Mouse (Mus musculus): Measurements from ENCODE around the gene Ybx2. TPM values are rescaled to one million over a fixed set of nuclear protein-coding genes. Genes with fewer than 3 reads are reported as not detected.
"Not testable (repeated sequence)": the region's sequence is repeated elsewhere in the genome, so short reads cannot be mapped to it uniquely, and the experiment has no call there.

Ybx2 gene
- polyA plus RNA-seq, 1 experiment from 2014 or later: 9.3 TPM

DNA sequence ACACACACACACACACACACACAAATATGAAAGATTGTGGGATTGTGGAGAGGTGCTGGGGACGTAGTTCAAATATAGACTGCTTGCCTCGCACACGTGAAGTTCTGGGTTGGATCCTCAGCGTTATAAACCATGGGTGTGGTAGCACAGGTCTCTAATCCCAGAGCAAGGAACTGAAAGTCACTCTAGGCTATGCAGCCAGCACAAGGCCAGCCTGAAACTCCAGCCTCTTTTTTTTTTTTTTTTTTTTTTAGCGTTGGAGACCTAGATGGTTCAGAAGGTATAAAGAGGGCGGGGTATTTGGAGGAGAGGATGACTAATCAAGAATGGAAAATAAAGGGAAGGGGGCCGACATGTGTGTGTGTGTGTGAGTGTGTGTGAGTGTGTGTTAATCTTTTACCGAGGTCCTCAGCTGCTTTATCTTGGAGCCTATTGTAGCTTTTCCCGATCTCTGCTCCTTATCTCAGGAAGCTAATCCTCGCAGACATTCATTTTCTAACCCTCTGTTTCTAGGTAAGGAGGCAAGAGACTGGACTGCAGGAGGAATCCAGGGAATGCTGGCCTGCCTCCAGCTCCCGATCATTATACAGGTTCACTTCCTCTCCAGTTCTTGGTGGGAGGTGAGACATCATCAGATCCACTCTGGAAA, 17.8 kb downstream of the Ybx2 start:
- WGBS: 65% methylated on average over 11 of the region's 11 CpGs
- Histone ChIP-seq H3K27ac (no peak overlapping the region), H3K27me3 (peaks cover 13% of the 10 kb centered on the region; the same call in 1 of the 2 replicates), H3K9ac (no peak overlapping the region), H3K4me2 (replicated peaks) (no peak overlapping the region), H3K9me3 (no peaks in the 10 kb centered on the region), H3K4me1 (peaks cover 4% of the 10 kb centered on the region; the same call in 1 of the 2 replicates), H3K36me3 (no peaks in the 10 kb centered on the region), H3K4me3 (no peak overlapping the region)
- ATAC-seq (ENCODE audit: low FRiP score, low read depth): no peak

DNA sequence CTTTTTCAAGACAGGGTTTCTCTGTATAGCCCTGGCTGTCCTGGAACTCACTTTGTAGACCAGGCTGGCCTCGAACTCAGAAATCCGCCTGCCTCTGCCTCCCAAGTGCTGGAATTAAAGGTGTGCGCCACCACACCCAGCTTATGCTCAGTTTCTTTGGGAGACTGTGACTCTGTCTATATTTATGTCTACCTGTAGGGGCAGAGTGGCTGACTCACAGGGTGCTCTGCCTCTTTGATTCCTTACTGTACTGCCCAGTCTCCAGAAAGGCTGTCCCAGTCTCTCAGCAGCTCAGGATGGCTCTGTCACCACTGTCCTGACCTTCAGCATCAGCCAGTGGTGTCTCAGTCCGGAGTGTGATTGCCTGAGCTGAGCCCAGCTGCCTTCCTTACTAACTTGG, 20.0 kb downstream of the Ybx2 start:
- H3K9ac ChIP-seq; H3K4me1 ChIP-seq; H3K36me3 ChIP-seq; H3K4me3 ChIP-seq; H3K9me3 ChIP-seq; H3K27ac ChIP-seq; ATAC-seq (ENCODE audit: low FRiP score, low read depth); H3K4me2 ChIP-seq (replicated peaks): not testable (repeated sequence)
- 79% methylated on average over 4 of the region's 4 CpGs for WGBS
- H3K27me3 ChIP-seq: peaks cover 26% of the 10 kb centered on the region

DNA sequence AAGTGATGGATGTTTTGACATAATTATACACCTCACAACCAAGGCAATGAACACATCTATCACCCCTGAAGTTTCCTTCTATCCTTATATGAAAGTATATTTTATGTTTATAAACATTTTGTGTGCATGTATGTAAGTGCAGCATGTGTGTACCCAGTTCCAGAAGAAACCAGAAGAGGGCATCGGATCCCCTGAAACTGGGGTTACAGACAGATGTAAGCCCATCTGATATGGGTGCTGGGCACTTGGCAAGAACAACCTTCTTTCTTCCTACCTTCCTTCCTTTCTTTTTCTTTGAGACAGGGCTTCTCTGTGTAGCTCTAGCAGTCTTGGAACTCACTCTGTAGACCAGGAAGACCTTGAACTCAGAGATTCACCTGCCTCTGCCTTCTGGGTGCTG, 20.6 kb downstream of the Ybx2 start:
- Histone ChIP-seq H3K36me3 (no peaks in the 10 kb centered on the region), H3K9ac (no peak overlapping the region), H3K4me2 (replicated peaks) (no peak overlapping the region), H3K9me3 (no peaks in the 10 kb centered on the region), H3K4me3 (no peak overlapping the region), H3K27ac (no peak overlapping the region), H3K27me3 (peaks cover 27% of the 10 kb centered on the region), H3K4me1 (no peaks in the 10 kb centered on the region)
- WGBS: 79% methylated on average over 1 of the region's 1 CpGs
- no peak for ATAC-seq (ENCODE audit: low FRiP score, low read depth)

DNA sequence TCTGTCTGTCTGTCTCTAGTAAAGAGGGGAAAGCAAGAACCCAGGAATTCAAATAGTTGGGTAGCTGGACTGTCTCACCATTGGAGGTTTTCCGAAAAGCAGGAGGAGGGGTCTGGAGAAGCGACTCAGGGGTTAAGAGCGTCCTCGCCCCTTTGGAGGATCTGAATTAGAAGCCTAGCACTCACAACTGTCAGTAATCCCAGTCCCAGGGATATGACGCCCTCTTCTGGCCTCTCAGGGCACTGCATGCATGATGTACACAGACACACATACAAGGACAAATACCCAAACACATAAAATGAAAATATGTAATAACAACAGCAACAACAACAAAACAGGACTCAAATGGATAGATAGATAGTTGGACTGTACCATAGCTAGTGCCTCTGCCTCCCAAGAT, 25.0 kb downstream of the Ybx2 start:
- H3K27ac ChIP-seq: no peak overlapping the region
- H3K4me1 ChIP-seq: peaks cover 6% of the 10 kb centered on the region; the same call in 1 of the 2 replicates
- no peaks in the 10 kb centered on the region for H3K36me3 ChIP-seq
- no peak for ATAC-seq (ENCODE audit: low FRiP score, low read depth)
- peaks cover 62% of the 10 kb centered on the region for H3K27me3 ChIP-seq
- H3K4me2 ChIP-seq (replicated peaks): no peak overlapping the region
- no peak overlapping the region for H3K9ac ChIP-seq
- 30% methylated on average over 5 of the region's 5 CpGs for WGBS
- no peak overlapping the region for H3K4me3 ChIP-seq
- H3K9me3 ChIP-seq: no peaks in the 10 kb centered on the region

DNA sequence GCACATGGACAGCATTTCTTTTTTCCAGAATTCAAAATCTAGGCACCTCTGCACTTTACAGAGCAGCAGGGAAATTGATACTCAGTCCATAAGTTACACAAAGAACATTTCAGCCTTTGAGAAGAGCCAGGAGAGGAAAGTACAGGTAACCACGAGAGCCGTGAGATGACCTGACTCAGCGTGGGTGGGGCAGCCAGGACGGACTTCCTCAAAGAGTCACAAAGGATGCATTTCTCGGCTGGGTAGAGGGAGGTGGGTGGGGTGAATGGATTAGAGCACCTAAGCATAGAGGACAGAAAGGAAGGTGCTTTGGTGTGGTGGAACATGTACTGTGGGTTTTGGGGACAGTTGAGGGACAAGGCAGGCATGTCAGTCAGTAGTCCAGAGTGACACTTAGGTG, 26.2 kb downstream of the Ybx2 start:
- Histone ChIP-seq H3K4me3 (0 out of 2 replicates have a peak overlapping the region, but pooled peaks have one; percentile 1), H3K27me3 (peaks cover 75% of the 10 kb centered on the region), H3K9me3 (no peaks in the 10 kb centered on the region), H3K27ac (no peak overlapping the region), H3K4me1 (peaks cover 18% of the 10 kb centered on the region), H3K4me2 (replicated peaks) (no peak overlapping the region), H3K36me3 (no peaks in the 10 kb centered on the region), H3K9ac (no peak overlapping the region)
- 48% methylated on average over 5 of the region's 5 CpGs for WGBS
- no peak for ATAC-seq (ENCODE audit: low FRiP score, low read depth)

DNA sequence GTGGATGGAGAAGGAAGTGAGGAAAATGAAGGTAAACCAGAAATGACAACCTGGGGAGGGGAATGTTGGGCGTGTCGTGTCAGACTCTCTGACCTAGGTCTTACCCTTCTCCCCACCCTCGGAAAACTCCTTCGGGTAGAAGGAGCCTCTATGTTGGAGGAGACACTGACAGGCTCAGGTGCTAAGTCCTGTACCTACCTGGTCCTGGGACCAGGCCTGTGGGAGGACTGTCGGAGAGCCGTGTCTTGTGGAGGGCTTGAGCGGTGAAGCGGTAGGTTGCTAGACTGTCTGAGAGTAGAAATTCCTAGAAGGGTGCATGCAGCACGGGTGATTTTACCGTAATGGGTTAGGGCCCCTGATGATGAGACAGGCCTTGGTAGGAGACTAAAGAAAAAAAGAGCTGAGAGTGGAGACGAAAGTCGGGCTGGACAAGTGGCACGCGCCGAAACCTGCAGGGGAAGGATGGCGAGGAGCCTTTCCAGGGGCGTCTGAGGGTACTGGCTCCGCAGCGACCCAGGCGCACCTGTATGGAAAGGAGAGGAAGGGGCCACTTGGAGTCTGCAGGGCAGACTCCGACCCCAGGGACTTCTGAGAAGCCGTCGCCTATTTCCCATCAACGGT, 29.2 kb downstream of the Ybx2 start, which contains the start of gene Cldn7:
Gene Cldn7, plus strand, starts transcription at position 130 of the 621 bp plus-strand sequence.
- H3K27ac ChIP-seq: no peak within 1 kb of the TSS
- H3K4me2 ChIP-seq (replicated peaks): peak within 1 kb of the TSS; percentile 71
- ATAC-seq (ENCODE audit: low FRiP score, low read depth): no peak
- peaks cover 23% of the 10 kb centered on the region for H3K36me3 ChIP-seq
- H3K4me1 ChIP-seq: peaks cover 20% of the 10 kb centered on the region
- no peak within 1 kb of the TSS for H3K9ac ChIP-seq
- H3K4me3 ChIP-seq: peak within 1 kb of the TSS; percentile 46
- no peaks in the 10 kb centered on the region for H3K9me3 ChIP-seq
- H3K27me3 ChIP-seq: peaks cover 88% of the 10 kb centered on the region
- 13% methylated on average over 24 of the region's 24 CpGs for WGBS

DNA sequence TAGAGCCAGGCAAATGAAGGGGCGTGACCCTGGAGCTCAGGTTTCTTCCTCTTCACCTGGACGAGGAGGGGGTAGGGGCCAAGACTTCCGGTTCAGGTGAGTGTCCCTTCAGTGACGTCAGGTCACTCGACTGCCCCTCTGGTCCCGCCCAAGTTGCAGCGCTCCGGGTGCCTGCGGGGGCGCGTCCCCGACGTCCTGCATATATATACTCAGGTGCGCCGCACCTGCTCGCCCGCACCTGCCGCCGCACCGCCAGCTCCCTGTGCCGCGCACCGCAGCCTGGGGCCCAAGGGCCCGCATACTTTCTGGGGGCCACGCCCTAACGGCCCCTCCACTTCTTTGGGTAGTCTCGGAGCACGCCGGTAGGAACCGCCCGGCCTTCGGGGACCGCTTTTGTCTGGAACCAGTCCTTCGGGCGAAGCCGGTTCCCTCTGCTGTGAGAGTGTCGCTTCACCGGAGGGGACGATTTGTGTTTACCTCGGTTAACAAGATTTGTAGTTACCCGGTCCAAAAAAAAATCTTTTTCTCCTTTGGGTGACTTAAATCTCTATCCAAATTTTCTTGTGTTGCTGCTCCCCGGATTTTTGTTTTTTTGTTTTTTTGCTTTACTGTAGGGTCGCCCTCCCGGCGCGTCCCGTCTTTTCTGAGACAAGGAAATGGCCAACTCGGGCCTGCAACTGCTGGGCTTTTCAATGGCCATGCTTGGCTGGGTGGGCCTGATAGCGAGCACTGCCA, 29.8 kb downstream of the Ybx2 start:
- H3K27ac ChIP-seq: no peak overlapping the region
- peaks cover 84% of the 10 kb centered on the region for H3K27me3 ChIP-seq
- WGBS: 2% methylated on average over 49 of the region's 49 CpGs
- peak overlapping the region; percentile 71 for H3K4me2 ChIP-seq (replicated peaks)
- ATAC-seq (ENCODE audit: low FRiP score, low read depth): no peak
- peak overlapping the region; percentile 46 for H3K4me3 ChIP-seq
- H3K9ac ChIP-seq: no peak overlapping the region
- H3K36me3 ChIP-seq: peaks cover 30% of the 10 kb centered on the region
- H3K9me3 ChIP-seq: no peaks in the 10 kb centered on the region
- peaks cover 20% of the 10 kb centered on the region for H3K4me1 ChIP-seq

DNA sequence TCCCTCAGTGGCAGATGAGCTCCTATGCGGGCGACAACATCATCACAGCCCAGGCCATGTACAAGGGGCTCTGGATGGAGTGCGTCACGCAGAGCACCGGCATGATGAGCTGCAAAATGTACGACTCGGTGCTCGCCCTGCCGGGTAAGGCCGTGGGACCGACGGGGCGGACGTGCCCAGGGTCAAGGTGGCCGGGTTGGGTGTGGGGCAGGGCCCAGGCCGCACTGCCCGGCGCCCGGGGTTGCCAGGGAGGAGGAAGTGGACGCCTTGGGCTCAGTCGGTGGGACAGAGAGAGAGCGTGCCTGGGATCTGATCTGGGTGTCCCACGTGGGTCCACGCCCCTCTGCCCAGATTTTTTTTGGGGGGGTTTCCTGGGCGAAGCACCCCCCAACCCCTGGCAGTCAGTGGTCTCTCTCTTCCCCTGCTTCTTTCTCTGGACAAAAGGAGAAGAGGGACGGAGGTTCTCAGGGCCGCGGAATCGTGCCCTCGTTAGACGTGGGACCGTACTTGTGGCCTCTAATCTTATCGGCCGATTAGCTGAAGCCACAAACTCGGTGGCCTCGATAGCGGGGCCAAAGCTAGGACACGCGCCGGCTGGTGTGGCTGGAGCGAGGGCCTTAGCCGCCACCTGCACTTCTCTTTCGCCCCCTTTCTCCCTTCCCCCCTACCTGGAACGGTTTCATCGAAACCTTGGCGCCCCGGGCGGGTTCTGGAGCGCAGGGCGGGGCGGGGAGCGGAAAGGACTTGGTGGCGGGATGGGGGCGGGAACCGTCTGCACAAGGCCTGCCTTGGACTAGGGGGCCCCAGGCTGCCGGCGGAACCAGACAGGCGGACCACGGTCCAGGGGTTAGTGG, 30.6 kb downstream of the Ybx2 start:
- Histone ChIP-seq H3K9ac (peak overlapping the region; percentile 65), H3K4me1 (peaks cover 20% of the 10 kb centered on the region), H3K27ac (no peak overlapping the region), H3K4me2 (replicated peaks) (peak overlapping the region; percentile 71), H3K36me3 (peaks cover 34% of the 10 kb centered on the region), H3K27me3 (peaks cover 76% of the 10 kb centered on the region), H3K4me3 (peak overlapping the region; percentile 46), H3K9me3 (no peaks in the 10 kb centered on the region)
- WGBS: 2% methylated on average over 58 of the region's 59 CpGs
- ATAC-seq (ENCODE audit: low FRiP score, low read depth): peak; percentile 51; the same call in 1 of the 2 replicates

DNA sequence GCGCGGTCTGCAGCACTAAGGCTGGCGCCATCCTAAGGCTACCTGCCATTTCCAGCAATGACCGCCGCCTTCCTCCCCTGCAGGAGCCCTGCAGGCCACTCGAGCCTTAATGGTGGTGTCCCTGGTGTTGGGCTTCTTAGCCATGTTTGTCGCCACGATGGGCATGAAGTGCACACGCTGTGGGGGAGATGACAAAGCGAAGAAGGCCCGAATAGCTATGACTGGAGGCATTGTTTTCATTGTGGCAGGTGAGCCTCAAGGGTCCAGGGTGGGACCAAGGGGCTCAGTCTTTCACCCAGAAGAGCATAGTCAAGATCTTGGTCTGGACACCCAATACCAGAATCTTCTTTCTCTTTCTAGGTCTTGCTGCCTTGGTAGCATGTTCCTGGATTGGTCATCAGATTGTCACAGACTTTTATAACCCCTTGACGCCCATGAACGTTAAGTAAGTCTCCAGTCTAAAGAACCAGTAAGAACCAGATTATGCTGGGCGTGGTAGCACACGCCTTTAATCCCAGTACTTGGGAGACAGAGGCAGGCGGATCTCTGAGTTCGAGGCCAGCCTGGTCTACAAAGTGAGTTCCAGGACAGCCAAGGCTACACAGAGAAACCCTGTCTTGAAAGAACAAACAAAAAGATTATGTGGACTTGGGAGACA, 31.4 kb downstream of the Ybx2 start:
- 37% methylated on average over 17 of the region's 17 CpGs for WGBS
- H3K4me1 ChIP-seq: peaks cover 20% of the 10 kb centered on the region
- ATAC-seq (ENCODE audit: low FRiP score, low read depth): no peak
- H3K27ac ChIP-seq: no peak overlapping the region
- H3K4me2 ChIP-seq (replicated peaks): peak overlapping the region; percentile 71
- peaks cover 42% of the 10 kb centered on the region for H3K36me3 ChIP-seq
- H3K27me3 ChIP-seq: peaks cover 68% of the 10 kb centered on the region
- H3K9ac ChIP-seq: peak overlapping the region; percentile 65
- no peaks in the 10 kb centered on the region for H3K9me3 ChIP-seq
- H3K4me3 ChIP-seq: peak overlapping the region; percentile 46

DNA sequence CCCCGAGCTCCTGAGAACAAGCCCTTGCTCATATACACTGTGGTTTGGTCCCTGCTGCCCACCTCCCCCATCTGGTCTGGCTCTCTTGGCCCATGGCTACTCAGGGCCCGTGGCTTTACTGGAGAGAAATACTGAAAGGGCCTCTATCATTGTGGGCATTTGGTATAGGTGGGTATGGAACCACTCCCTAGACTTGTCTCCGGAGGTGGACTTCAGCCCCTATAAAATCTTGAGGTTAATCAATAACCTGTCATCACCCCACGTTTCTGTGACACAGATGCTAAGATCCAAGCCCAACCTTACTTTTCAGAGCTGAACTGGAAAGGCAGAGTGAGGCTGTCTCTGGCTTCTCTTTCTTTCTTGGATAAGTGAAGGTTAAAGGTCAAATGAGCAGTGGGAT, 33.2 kb downstream of the Ybx2 start:
- H3K36me3 ChIP-seq: peaks cover 60% of the 10 kb centered on the region
- WGBS: 85% methylated on average over 4 of the region's 4 CpGs
- ATAC-seq (ENCODE audit: low FRiP score, low read depth): no peak

DNA sequence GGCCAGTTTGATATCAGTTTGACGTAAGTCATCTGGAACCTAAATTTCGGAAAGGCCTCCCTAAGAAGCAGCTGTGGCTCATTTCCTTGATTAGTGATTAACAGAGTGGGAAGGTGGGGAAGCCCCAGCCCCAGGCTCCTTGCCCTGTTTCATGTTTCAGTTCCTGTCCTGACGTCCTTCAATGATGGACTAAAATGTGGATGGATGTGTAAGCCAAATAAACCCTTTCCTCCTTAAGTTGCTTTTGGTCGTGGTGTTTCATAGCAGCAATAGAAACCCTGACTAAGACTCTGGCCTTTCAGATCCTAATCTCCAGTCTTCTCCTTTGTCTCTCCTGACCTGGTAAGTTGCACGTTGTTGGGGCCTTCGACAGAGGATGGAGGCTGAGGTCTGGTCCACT, 34.6 kb downstream of the Ybx2 start:
- Histone ChIP-seq H3K27ac (no peak overlapping the region), H3K27me3 (peaks cover 36% of the 10 kb centered on the region), H3K36me3 (peaks cover 74% of the 10 kb centered on the region), H3K4me3 (no peak overlapping the region), H3K4me1 (peaks cover 17% of the 10 kb centered on the region), H3K9me3 (no peaks in the 10 kb centered on the region), H3K9ac (no peak overlapping the region), H3K4me2 (replicated peaks) (no peak overlapping the region)
- 78% methylated on average over 6 of the region's 6 CpGs for WGBS
- no peak for ATAC-seq (ENCODE audit: low FRiP score, low read depth)

More for the DNA sequence above, 33.2 kb downstream of the Ybx2 start:
- peaks cover 50% of the 10 kb centered on the region for H3K27me3 ChIP-seq
- peaks cover 20% of the 10 kb centered on the region for H3K4me1 ChIP-seq
- H3K27ac ChIP-seq: no peak overlapping the region
- H3K4me2 ChIP-seq (replicated peaks): no peak overlapping the region
- H3K9ac ChIP-seq: no peak overlapping the region
- no peak overlapping the region for H3K4me3 ChIP-seq
- H3K9me3 ChIP-seq: no peaks in the 10 kb centered on the region

Measured in limb, embryonic 13.5 days (tissue).